Mouse (Mus musculus) layer of hippocampus, postnatal 14 days (tissue): ENCODE measurements around the gene Tmcc2. TPM values are rescaled to one million over a fixed set of nuclear protein-coding genes. Genes with fewer than 3 reads are reported as not detected.

Source experiments
- DNase-seq, 2 experiments: peaks; one replicate each; pipeline ENCODE4 v3.0.0; 2021 to 2022; ENCODE audit warnings: low spot score in 2 of 2, mixed read lengths in 1 of 2
- total RNA-seq, 2 experiments: library from RNA; stranded (reverse); gene quantifications; 2 replicates each; pipeline ENCODE4 v1.2.3; 2021

Tmcc2 gene
- total RNA-seq, 2 experiments from 2014 or later, result 191 to 192 TPM

GRCm38 (mm10) chr1:132392872-132393271, 1.8 kb upstream of the Tmcc2 start:
- no peak for DNase-seq

- DNase-seq, result peak; percentile 70 to 71
Observed at GRCm38 (mm10) chr1:132391580-132392022, 520 bp upstream of the Tmcc2 start.

- DNase-seq, result peak; percentile 73 to 84
Observed at GRCm38 (mm10) chr1:132389886-132390585, 1.0 kb downstream of the Tmcc2 start.

- DNase-seq, result peak in 1 of 2 experiments; percentile 11
Observed at GRCm38 (mm10) chr1:132388813-132389803, 2.0 kb downstream of the Tmcc2 start.

DNA sequence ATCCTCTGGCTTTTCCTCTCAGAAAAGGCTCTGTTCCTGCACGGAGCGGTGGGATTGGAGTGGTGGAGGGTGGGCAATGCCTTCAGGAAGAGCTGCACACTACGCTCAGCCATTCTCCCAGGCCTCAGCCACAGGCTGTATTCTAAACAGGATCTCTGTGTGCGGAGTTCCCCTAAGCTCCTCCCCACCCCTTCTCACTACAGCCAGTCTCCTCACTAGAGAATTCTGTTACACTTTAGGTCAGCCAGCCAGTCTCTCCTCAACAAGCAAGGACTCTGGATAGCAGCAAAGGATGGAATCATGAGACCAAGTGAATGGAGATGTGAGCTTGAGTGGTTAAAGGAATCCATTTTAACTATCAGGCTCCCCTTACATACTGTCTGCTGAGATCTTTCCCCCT, 3.1 kb downstream of the Tmcc2 start:
- DNase-seq, result no peak

DNA sequence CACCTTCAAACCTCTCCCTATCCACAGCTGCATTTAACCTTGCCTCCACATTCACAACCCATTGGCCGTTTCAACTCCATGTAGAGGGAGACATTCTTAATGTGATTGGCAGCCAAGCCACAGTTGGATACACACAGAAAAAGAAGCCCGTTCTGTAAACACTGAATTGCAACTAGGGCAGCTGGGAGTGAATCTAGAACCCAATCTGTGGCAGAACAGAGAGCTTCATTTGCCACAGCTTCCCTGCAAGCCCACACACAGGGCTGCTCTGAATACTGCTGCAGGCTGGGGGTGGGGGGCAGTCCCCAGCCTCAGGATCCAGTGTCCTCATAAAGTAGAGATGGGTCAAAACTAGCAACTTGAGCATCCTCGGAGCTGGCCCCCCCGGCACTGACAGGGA, 4.8 kb downstream of the Tmcc2 start:
- DNase-seq, result no peak

DNA sequence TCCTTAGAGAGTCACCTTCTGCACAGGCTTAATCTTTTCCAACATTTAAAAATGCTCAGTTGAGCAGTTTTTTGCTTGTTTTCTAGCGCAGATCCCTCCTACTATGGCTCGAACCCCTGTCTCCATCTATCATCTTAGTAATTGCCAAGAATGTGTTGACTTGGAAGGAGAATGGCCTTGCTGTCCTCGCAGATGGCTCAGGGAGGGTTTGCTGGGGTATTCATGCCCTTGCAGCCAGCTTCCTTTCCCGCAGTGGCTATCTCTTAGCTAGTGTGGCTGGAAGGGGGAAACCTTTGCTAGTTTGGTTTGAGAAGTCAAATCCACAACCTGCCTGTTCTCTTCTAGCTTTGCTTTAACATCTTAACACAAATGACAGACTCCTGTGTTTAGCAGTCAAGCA, 5.4 kb downstream of the Tmcc2 start:
- DNase-seq, result no peak

- DNase-seq, result no peak
Observed at GRCm38 (mm10) chr1:132385266-132385665, 5.8 kb downstream of the Tmcc2 start.

- no peak for DNase-seq
Observed at GRCm38 (mm10) chr1:132384001-132384554, 7.0 kb downstream of the Tmcc2 start.

- DNase-seq, result no peak
Observed at GRCm38 (mm10) chr1:132381929-132382328, 9.2 kb downstream of the Tmcc2 start.

- no peak for DNase-seq
Observed at GRCm38 (mm10) chr1:132380550-132381100, 10.5 kb downstream of the Tmcc2 start.

- no peak for DNase-seq
Observed at GRCm38 (mm10) chr1:132377811-132378210, 13.3 kb downstream of the Tmcc2 start.

- DNase-seq, result no peak
Observed at GRCm38 (mm10) chr1:132377055-132377365, 14.1 kb downstream of the Tmcc2 start.

DNA sequence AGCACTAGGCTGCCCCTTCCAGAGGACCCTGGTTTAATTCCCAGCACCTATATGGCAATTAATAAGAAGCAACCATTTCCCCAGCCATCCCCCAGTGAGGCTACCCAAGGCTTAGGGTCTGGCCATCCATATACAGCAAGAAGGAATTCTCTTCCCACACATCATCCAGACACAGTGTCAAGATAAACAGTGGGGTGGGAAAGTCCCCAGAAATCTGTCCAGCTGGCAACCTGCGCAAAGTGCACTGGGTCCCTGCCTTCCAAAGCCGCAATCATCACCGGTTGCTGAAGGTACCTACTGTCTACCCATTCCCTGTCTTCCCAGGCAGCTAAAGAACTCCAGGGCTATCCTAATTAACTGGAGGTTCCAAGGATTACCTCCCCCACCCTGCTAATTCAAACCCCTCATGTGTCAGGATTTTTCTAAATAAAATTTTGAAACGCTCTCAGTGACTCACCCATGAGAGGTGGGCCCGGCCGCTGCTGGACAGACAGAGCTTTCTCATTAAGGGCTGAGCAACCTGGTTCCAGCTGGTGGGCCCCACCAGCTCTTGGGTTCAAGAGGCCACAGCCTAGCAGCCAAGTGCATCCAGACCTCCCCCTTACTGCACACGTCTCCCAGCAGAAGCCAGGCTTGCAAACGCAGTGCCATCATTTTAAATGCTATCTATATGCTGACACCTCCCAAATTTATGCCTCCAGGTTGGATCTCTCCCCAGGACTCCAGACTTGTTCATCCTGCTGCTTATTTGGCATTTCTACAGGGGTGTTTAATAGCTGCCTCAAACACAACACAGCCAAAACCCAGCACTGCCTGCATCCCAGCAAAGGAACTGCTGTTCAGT, 14.6 kb downstream of the Tmcc2 start:
- DNase-seq, result no peak

DNA sequence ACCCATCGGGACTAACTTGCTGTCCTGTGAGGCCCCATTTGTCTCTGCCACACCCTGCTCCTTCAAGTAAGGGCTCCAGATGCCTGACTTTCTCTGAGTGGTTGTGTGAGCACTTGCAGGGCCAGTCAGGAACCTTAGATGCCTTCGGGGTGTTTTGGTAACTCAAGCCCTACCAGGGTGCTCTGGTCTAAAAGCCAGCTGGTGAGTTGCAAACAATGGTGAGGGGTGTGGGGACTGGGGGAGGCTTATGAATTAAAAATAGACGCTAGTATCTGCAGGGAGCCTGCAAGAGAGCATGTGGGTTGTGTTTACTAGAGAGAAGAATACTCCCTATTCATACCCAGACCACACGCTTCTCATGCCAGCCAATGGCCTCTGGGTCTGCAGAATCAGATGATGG, 15.8 kb downstream of the Tmcc2 start:
- no peak for DNase-seq

DNA sequence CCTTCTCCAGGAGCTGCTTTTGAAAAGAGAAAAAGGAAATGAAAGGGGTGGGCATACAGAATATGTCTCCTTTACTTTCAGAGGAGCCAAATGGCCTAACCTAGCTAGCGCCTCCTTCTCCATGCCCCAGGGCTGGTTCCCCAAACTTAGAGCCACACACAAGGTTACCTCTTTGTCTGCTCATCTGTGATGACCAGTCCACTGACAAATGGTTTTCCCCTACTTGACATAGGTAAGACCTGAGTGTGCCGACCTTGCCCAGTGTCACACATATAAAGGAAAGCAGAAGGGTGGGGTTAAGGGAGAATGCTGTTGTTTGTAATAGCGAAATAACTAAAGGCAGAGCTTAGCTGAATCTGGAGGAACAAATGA, 16.2 kb downstream of the Tmcc2 start:
- no peak for DNase-seq

DNA sequence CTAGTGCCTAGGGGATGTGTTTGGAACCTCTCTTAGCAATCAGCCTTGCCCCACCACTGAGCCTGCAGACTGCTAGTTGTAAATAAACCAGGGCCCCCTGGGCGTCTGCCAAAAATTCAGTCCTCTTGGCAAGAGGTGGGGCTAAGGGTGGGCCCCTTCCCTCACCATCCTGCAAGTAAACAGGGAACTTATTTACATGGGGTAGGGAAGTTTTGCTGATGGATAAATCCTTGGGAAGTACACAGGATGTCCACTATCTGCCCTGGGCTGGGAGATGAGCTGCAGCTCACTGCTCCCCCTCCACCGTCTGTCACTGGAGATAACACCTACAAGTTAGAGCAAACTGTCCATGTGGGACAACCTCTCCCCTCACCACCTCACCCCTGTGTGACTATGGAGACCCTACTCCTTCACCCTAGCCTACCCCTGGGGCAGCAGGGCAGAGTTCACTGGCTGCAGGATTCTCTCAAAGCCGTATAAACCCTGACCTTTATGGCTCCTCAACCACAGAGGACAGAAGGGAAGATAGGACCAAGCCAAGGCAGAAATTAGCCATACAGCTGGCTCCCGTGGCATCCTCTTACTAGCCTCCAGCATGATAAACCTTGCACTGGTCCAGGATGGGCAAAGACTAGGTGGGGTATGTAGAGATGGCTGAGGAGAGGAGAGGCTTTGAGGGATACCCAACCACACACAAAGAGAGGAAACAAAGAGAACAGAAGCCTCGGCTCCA, 16.8 kb downstream of the Tmcc2 start:
- DNase-seq, result no peak

DNA sequence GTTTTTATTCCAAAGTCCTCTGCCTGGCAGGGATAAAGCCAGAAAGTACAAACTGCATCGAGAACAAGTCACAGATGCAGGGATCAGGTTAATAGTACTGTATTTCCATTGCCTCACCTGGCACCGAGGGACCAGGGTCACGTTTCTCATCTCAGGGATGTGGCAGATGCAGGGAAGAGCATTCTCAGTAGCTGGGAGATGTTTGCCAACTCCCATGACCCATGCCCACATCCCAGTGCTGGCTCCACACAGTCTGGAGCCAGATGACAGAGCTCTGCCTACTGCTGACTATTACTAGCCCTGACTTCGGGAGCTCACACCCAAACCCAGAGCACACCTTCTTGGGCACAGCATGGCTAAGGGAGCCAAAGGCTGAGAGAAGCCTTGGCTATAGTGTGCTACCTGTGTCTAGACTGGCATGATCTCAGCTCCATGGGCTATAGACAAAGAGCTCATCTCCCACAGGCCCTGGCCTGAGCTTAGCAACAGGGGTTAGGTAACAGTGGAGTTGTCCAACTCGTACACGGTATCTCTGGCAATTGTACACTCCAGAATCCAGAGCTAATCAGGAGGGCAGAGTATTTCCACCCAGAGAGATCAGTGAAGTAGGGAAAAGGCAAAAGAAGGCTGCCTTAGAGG, 18.1 kb downstream of the Tmcc2 start:
- DNase-seq, result no peak

- no peak for DNase-seq
Observed at GRCm38 (mm10) chr1:132372354-132372753, 18.7 kb downstream of the Tmcc2 start.
